Mouse (Mus musculus) hindbrain, embryonic 14.5 days (tissue): ENCODE measurements around the gene Magi2. TPM values are rescaled to one million over a fixed set of nuclear protein-coding genes. Genes with fewer than 3 reads are reported as not detected.
"Not testable (repeated sequence)": the region's sequence is repeated elsewhere in the genome, so short reads cannot be mapped to it uniquely, and the experiment has no call there.

Experiments
- ATAC-seq: fragments of 200-750 bp; cut with Nextera tagmentation; 2 replicates; pipeline ENCODE4 v1.8.0; 2017; ENCODE audit warnings: moderate number of reproducible peaks, mild to moderate bottlenecking, moderate TSS enrichment, moderate library complexity; ENCODE audit not compliant: low FRiP score
- DNase-seq: peaks from one replicate; pipeline ENCODE4 v3.0.0-alpha.2; 2015; ENCODE audit warnings: low spot score
- H3K27ac ChIP-seq: fragments of 300-500 bp; sonication (generic); 2 replicates; pipeline ENCODE4 v1.5.1; 2014; ENCODE audit warnings: mild to moderate bottlenecking, moderate library complexity
- H3K27me3 ChIP-seq: fragments of 300-500 bp; sonication (generic); 2 replicates; pipeline ENCODE4 v1.6.1; 2014; ENCODE audit warnings: mild to moderate bottlenecking, low read length, mixed read lengths; ENCODE audit not compliant: control insufficient read depth, insufficient read depth
- H3K36me3 ChIP-seq: fragments of 300-500 bp; sonication (generic); replicated peaks from 2 replicates; pipeline ENCODE4 v1.6.1; 2014; ENCODE audit not compliant: control insufficient read depth, insufficient read depth
- H3K4me1 ChIP-seq: fragments of 300-500 bp; sonication (generic); replicated peaks from 2 replicates; pipeline ENCODE4 v1.6.1; 2014; ENCODE audit warnings: antibody characterized with exemption, low read length, mixed read lengths; ENCODE audit not compliant: control insufficient read depth, insufficient read depth
- H3K4me2 ChIP-seq: fragments of 300-500 bp; sonication (generic); replicated peaks from 2 replicates; pipeline ENCODE4 v1.6.1; 2014; ENCODE audit warnings: mild to moderate bottlenecking, moderate library complexity
- H3K4me3 ChIP-seq: fragments of 300-500 bp; sonication (generic); replicated peaks from 2 replicates; pipeline ENCODE4 v1.5.1; 2014; ENCODE audit warnings: mild to moderate bottlenecking, low read length
- H3K9ac ChIP-seq: fragments of 300-500 bp; sonication (generic); 2 replicates; pipeline ENCODE4 v1.6.1; 2014
- H3K9me3 ChIP-seq: fragments of 300-500 bp; sonication (generic); 2 replicates; pipeline ENCODE4 v1.6.1; 2016; ENCODE audit warnings: low read length; ENCODE audit not compliant: control insufficient read depth
- WGBS: fragments of 180-500 bp; shearing (Covaris S2); extraction: QIAGEN DNeasy Blood & Tissue Kit; methylation state at CpG from one replicate; pipeline ENCODE4 v1.1.7; 2014; 5-methylcytosine and 5-hydroxymethylcytosine counted together
- polyA plus RNA-seq: library from polyadenylated mRNA; unstranded; fragments of >200 nt; fragmentation: Nextera tagmentation; extraction: Ambion mirVana; gene quantifications from 2 replicates; pipeline ENCODE4 v1.2.1, GENCODE M21; 2014

Magi2 gene
- polyA plus RNA-seq, 1 experiment from 2014 or later = 25.6 TPM

DNA sequence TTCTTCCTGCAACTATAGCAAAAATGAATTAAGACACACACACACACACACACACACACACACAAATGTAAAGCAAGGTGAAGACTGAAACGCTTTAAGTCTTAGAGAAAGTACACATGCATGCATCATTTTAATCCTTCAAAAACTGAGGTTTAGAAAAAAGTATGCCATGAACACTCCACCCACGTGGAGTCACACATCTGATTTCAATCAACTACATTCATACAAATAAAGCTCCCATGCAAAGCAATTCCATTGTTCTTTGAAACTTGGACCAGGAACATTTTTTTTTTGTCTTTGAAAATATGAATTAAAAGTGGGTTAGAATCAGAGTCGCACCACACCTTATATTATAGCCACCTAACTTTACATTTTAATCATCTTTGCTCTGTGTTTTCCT is 1032.9 kb downstream of the Magi2 start:
- Histone ChIP-seq H3K27me3 (no peaks in the 10 kb centered on the region), H3K4me3 (no peak overlapping the region), H3K9me3 (no peaks in the 10 kb centered on the region), H3K4me1 (no peaks in the 10 kb centered on the region), H3K27ac (no peak overlapping the region), H3K4me2 (no peak overlapping the region), H3K9ac (no peak overlapping the region), H3K36me3 (no peaks in the 10 kb centered on the region)
- DNase-seq (no peak), ATAC-seq (no peak)
- WGBS = 84% methylated on average over 3 of the region's 3 CpGs

- 94% methylated on average over 1 of the region's 1 CpGs for WGBS
- H3K9ac ChIP-seq, H3K36me3 ChIP-seq, H3K4me3 ChIP-seq, DNase-seq, ATAC-seq, H3K4me2 ChIP-seq, H3K9me3 ChIP-seq, H3K4me1 ChIP-seq, H3K27me3 ChIP-seq, H3K27ac ChIP-seq: not testable (repeated sequence)
Observed at GRCm38 (mm10) chr5:20272680-20273079, 1045.8 kb downstream of the Magi2 start.

DNA sequence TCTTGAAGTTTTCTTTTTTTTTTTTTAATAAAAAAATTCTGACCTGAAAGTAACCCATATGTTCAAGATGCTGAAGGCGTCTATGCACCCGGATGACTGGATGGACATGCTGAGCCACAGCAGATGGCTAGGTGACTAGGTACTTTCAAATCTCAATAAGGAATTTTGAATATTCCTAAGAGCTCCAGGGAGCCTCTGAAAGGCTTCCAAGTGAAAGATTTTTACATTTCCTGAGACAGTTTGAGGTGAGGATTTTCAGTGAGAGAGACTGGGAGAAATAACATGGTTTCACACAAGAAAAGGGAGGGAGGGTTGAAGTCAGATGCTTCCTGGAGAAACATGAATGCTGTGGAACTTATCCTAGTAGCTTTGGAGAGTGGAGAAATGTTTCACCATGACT is 1048.8 kb downstream of the Magi2 start:
- WGBS = 90% methylated on average over 2 of the region's 2 CpGs
- H3K27me3 ChIP-seq = no peaks in the 10 kb centered on the region

GRCm38 (mm10) chr5:20285080-20285840 is 1058.4 kb downstream of the Magi2 start:
- DNase-seq (no peak), ATAC-seq (no peak)
- H3K9me3 ChIP-seq = no peaks in the 10 kb centered on the region
- no peak overlapping the region for H3K27ac ChIP-seq
- H3K4me2 ChIP-seq = no peak overlapping the region
- H3K27me3 ChIP-seq = no peaks in the 10 kb centered on the region
- no peak overlapping the region for H3K9ac ChIP-seq
- H3K4me1 ChIP-seq = peaks cover 6% of the 10 kb centered on the region
- no peaks in the 10 kb centered on the region for H3K36me3 ChIP-seq
- no peak overlapping the region for H3K4me3 ChIP-seq
- 65% methylated on average over 8 of the region's 8 CpGs for WGBS

More for the DNA sequence above, 1048.8 kb downstream of the Magi2 start:
- Histone ChIP-seq H3K36me3 (no peaks in the 10 kb centered on the region), H3K9me3 (no peaks in the 10 kb centered on the region), H3K4me1 (no peaks in the 10 kb centered on the region), H3K4me2 (no peak overlapping the region), H3K9ac (no peak overlapping the region), H3K4me3 (no peak overlapping the region), H3K27ac (no peak overlapping the region)
- DNase-seq (no peak), ATAC-seq (no peak)

GRCm38 (mm10) chr5:20294521-20294920 is 1067.7 kb downstream of the Magi2 start:
- H3K27ac ChIP-seq = no peak overlapping the region
- no peaks in the 10 kb centered on the region for H3K27me3 ChIP-seq
- H3K4me1 ChIP-seq = no peaks in the 10 kb centered on the region
- no peak overlapping the region for H3K9ac ChIP-seq
- no peak overlapping the region for H3K4me3 ChIP-seq
- H3K9me3 ChIP-seq = no peaks in the 10 kb centered on the region
- no peak overlapping the region for H3K4me2 ChIP-seq
- WGBS = 81% methylated on average over 11 of the region's 11 CpGs
- DNase-seq = no peak
- ATAC-seq = no peak
- H3K36me3 ChIP-seq = no peaks in the 10 kb centered on the region

GRCm38 (mm10) chr5:20299816-20300215 is 1073.0 kb downstream of the Magi2 start:
- Histone ChIP-seq H3K36me3 (no peaks in the 10 kb centered on the region), H3K4me3 (no peak overlapping the region), H3K9me3 (no peaks in the 10 kb centered on the region), H3K9ac (no peak overlapping the region), H3K27me3 (no peaks in the 10 kb centered on the region), H3K27ac (no peak overlapping the region), H3K4me1 (0 out of 2 replicates have a peak, but pooled peaks cover 4% of the 10 kb centered on the region), H3K4me2 (no peak overlapping the region)
- no peak for DNase-seq
- 78% methylated on average over 6 of the region's 6 CpGs for WGBS
- no peak for ATAC-seq

DNA sequence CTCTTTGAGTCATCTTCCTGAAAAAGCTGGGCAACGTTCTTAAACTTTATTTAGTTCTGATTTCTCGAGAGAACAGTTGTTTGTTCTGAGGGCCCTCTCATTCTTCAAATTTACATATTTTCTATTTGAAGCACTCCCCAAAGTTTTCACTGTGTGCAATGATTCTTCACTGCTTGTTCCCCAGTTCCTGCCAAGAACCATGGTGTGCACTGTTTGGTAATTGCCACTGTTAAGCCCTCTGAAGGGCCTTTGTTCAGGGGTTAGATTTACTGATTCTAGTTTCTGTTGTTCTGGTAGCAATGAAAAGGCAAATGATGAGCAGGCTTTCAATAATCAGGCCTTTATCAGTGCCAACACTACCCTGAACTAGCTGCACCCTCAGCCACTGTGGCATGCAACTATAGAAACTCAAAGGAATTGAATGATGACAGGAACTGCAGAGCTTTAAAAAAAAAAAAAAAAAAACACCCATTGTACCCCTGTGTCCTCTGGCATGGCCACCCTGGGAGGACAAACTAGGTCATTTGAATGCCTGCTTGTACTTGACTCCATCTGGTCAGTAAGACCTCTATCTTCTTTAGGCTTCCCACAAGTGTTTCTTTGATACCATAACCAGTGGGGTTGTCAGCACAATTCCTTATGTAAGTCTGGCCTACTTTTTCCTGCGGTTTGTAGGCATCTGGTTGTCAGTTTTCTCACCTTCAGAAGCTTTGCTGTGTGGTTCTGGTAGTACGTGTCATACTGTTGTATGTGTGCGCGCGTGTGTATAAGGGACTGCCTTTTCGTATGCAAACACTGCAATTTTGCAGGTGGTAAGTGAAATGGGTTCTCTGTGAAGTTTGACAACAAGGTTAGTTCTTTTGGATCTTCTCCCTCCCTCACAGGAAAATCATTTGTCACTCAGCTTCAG is 1076.5 kb downstream of the Magi2 start:
- Histone ChIP-seq H3K9ac (no peak overlapping the region), H3K36me3 (no peaks in the 10 kb centered on the region), H3K4me1 (0 out of 2 replicates have a peak, but pooled peaks cover 4% of the 10 kb centered on the region), H3K27ac (no peak overlapping the region), H3K4me3 (no peak overlapping the region), H3K27me3 (no peaks in the 10 kb centered on the region), H3K9me3 (no peaks in the 10 kb centered on the region), H3K4me2 (no peak overlapping the region)
- 76% methylated on average over 8 of the region's 8 CpGs for WGBS
- DNase-seq = no peak
- no peak; the same call in 1 of the 2 replicates for ATAC-seq

- H3K9ac ChIP-seq = no peak overlapping the region
- no peak overlapping the region for H3K4me3 ChIP-seq
- ATAC-seq (no peak), DNase-seq (no peak)
- no peaks in the 10 kb centered on the region for H3K36me3 ChIP-seq
- H3K9me3 ChIP-seq = no peaks in the 10 kb centered on the region
- no peaks in the 10 kb centered on the region for H3K27me3 ChIP-seq
- WGBS = 88% methylated on average over 2 of the region's 2 CpGs
- H3K4me2 ChIP-seq = no peak overlapping the region
- no peak overlapping the region for H3K27ac ChIP-seq
- no peaks in the 10 kb centered on the region for H3K4me1 ChIP-seq
Observed at GRCm38 (mm10) chr5:20320970-20321369, 1094.1 kb downstream of the Magi2 start.

- H3K4me1 ChIP-seq = peaks cover 5% of the 10 kb centered on the region; the same call in 1 of the 2 replicates
- 51% methylated on average over 2 of the region's 2 CpGs for WGBS
- ATAC-seq = no peak
Observed at GRCm38 (mm10) chr5:20325290-20325689, 1098.5 kb downstream of the Magi2 start.

More at GRCm38 (mm10) chr5:20325290-20325689, 1098.5 kb downstream of the Magi2 start:
- no peaks in the 10 kb centered on the region for H3K36me3 ChIP-seq
- H3K9ac ChIP-seq = no peak overlapping the region
- no peaks in the 10 kb centered on the region for H3K9me3 ChIP-seq
- H3K27me3 ChIP-seq = no peaks in the 10 kb centered on the region
- H3K27ac ChIP-seq = no peak overlapping the region
- H3K4me3 ChIP-seq = no peak overlapping the region
- DNase-seq = no peak
- H3K4me2 ChIP-seq = no peak overlapping the region
